Mouse (Mus musculus) intestine, postnatal 0 days (tissue): ENCODE data around the gene Eif4e1b. TPM values are rescaled to one million over a fixed set of nuclear protein-coding genes. Genes with fewer than 3 reads are reported as not detected.

Source experiments
- ATAC-seq: fragments of 200-750 bp; cut with Nextera tagmentation; 2 replicates; pipeline ENCODE4 v1.8.0; 2017; ENCODE audit warnings: mild to moderate bottlenecking, moderate TSS enrichment, moderate library complexity
- H3K27ac ChIP-seq: fragments of 300-500 bp; sonication (generic); 2 replicates; pipeline ENCODE4 v1.5.1; 2014; ENCODE audit warnings: mild to moderate bottlenecking, low read depth, low read length, moderate library complexity
- H3K27me3 ChIP-seq: fragments of 300-500 bp; sonication (generic); replicated peaks from 2 replicates; pipeline ENCODE4 v1.6.1; 2014; ENCODE audit warnings: low read length, mixed read lengths; ENCODE audit not compliant: control insufficient read depth, insufficient read depth
- H3K36me3 ChIP-seq: fragments of 300-500 bp; sonication (generic); 2 replicates; pipeline ENCODE4 v1.6.1; 2014; ENCODE audit warnings: mild to moderate bottlenecking, moderate library complexity; ENCODE audit not compliant: control insufficient read depth, insufficient read depth
- H3K4me1 ChIP-seq: fragments of 300-500 bp; sonication (generic); replicated peaks from 2 replicates; pipeline ENCODE4 v1.6.1; 2014; ENCODE audit warnings: antibody characterized with exemption, low read length, mixed read lengths; ENCODE audit not compliant: control insufficient read depth, insufficient read depth
- H3K4me2 ChIP-seq: fragments of 300-500 bp; sonication (generic); replicated peaks from 2 replicates; pipeline ENCODE4 v1.6.1; 2014; ENCODE audit warnings: low read depth, mild to moderate bottlenecking, moderate library complexity
- H3K4me3 ChIP-seq: fragments of 300-500 bp; sonication (generic); 2 replicates; pipeline ENCODE4 v1.5.1; 2014; ENCODE audit warnings: low read depth, low read length
- H3K9ac ChIP-seq: fragments of 300-500 bp; sonication (generic); 2 replicates; pipeline ENCODE4 v1.6.1; 2014; ENCODE audit warnings: mild to moderate bottlenecking, low read depth, low read length
- H3K9me3 ChIP-seq: fragments of 300-500 bp; sonication (generic); 2 replicates; pipeline ENCODE4 v1.6.1; 2016; ENCODE audit warnings: mixed run types; ENCODE audit not compliant: control insufficient read depth
- CTCF ChIP-seq: sonication (generic); IDR thresholded peaks from 2 replicates; pipeline ENCODE4 v1.5.1; 2016; ENCODE audit warnings: low read depth, mild to moderate bottlenecking, control low read depth, antibody characterized with exemption, moderate library complexity
- WGBS: fragments of 180-500 bp; shearing (Covaris S2); extraction: QIAGEN DNeasy Blood & Tissue Kit; methylation state at CpG from one replicate; pipeline ENCODE4 v1.1.7; 2014; 5-methylcytosine and 5-hydroxymethylcytosine counted together
- polyA plus RNA-seq: library from polyadenylated mRNA; unstranded; fragments of >200 nt; fragmentation: Nextera tagmentation; extraction: Ambion mirVana; gene quantifications from 2 replicates; pipeline ENCODE4 v1.2.1, GENCODE M21; 2015

Eif4e1b gene
- polyA plus RNA-seq, 1 experiment from 2014 or later: not detected

DNA sequence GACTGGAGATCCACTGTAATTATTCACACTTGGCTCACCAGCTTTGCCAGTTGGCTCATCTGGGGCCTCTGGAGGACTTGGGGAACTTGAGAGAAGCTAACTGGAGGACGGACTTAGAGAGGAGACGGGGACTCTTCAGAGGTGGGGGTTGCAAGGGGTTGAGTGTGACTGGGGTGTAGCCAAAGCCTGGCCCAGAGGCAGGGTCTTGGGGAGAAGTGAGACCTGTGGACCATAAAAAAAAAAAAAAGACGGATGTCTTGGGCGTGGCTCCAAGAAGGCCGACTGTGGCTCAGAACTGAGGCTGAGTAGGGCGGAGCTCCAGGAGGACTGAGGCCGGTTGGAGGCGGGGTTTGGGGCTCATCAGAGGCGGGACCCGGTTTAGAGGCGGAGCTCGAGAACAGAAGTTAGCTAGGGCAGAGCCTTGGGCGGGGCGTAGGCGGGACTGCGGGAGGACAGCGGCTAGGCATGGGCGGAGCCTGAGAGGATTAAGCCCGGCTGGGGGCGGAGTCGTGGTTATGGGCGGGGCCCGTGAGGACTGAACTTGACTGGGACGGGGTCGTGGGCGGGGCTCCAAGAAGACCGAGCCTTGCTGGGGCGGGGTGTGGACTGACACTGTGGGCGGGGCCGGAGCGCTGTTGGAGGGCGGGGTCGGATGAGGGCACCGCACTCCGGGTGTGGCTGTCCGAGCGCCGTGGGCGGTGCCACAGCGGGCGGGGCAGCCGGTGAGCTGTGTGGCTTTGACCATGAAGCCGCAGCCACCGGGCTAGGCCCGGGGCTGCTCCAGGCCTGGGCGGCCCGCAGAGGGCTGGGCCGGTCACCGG is 5.2 kb downstream of the Eif4e1b start, which contains the start of gene Tspan17:
Tspan17 (plus strand) TSS at position 638 of the 821 bp plus-strand sequence.
- WGBS: 2% methylated on average over 49 of the region's 49 CpGs
- Histone ChIP-seq H3K27me3 (0 out of 2 replicates have a peak, but pooled peaks cover 4% of the 10 kb centered on the region), H3K9me3 (no peaks in the 10 kb centered on the region), H3K4me3 (peak within 1 kb of the TSS; percentile 58), H3K9ac (peak within 1 kb of the TSS; percentile 58), H3K36me3 (no peaks in the 10 kb centered on the region), H3K4me1 (no peaks in the 10 kb centered on the region), H3K4me2 (peak within 1 kb of the TSS; percentile 99), H3K27ac (peak within 1 kb of the TSS; percentile 41; the same call in 1 of the 2 replicates)
- peak; percentile 91 for ATAC-seq
- TF ChIP-seq CTCF: no peak

DNA sequence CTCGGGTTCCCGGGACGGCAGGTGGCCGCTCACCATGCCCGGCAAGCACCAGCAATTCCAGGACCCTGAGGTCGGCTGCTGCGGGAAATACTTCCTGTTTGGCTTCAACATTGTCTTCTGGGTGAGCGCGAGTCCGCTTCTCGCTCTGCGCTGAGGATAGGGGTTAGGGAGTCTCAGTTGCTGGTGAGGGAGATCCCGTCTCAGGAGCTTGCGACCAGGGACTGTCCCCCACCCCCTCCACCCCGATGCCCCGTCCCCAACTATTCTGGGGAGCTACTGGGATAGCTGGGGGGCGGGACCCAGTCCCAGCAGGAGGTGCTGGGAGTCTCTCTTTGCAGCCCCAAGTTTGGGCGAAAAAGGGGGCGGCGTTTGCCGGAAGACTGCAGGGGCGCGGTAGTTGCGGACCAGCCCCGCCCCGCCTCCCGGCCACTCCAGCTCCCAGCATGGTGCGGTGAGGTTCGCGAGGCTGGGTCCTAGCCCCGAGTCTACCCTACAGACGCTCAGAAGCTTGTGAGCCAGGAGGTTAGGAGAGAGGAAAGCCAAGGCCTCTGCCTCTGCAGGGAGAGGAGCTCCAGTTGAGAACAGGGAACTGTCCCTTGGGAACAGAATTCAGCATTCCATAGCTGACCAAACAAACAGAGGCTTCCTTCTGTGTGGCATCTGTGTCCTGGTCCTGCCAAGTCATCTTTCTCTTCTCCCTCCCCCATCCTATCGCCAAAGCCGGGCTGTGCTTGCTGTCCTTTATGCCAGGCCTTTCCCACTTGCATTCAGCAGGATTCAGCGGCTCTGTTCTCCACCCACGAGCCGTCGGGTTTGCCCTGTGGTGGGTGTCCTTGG is 6.0 kb downstream of the Eif4e1b start:
- 2% methylated on average over 38 of the region's 38 CpGs for WGBS
- Histone ChIP-seq H3K4me3 (peak overlapping the region; percentile 58), H3K4me2 (peak overlapping the region; percentile 99), H3K27ac (peak overlapping the region; percentile 41; the same call in 1 of the 2 replicates), H3K4me1 (no peaks in the 10 kb centered on the region), H3K27me3 (0 out of 2 replicates have a peak, but pooled peaks cover 4% of the 10 kb centered on the region), H3K9me3 (no peaks in the 10 kb centered on the region), H3K36me3 (no peaks in the 10 kb centered on the region), H3K9ac (peak overlapping the region; percentile 58)
- TF ChIP-seq CTCF: no peak
- ATAC-seq: peak; percentile 12; the same call in 1 of the 2 replicates

DNA sequence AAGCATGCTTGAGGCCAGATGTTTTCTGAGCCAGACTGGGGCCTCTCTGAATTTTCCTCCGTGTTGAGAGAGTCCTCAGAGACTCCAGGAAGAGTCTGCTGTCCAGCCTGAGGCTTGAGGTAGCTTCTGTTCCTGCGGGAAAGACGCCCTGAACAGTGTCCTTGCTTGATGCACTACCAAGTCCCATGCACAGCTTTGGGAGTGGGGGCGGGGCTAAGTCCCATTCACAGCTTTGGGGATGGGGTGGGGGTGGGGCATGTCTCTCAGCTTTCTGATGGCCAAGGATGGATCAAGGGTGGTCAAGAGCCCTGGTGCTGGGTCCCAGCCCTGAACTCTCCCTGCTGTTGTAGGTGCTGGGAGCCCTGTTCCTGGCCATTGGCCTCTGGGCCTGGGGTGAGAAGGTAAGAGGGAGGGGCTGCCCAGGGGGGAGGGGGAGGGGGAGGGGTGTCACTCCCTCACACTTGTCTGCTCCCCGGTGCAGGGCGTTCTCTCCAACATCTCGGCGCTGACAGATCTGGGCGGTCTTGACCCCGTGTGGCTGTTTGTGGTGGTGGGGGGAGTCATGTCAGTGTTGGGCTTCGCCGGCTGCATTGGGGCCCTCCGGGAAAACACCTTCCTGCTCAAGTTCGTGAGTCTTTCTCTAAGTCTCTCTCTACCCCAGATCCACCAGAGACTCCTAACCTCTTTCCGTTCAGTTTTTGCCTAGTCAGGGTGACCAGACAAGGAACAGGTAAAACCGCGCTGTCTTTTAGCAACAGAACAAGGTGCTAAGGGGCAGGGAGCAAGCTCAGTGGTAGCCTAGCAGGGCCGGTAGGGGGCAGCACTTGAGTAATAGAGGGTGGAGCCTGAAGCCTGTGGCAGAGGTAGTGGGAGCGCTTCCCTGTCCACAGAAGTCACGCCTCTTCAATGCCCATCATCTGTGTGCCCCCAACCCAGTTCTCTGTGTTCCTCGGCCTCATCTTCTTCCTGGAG is 8.7 kb downstream of the Eif4e1b start:
- ATAC-seq: no peak
- no peak overlapping the region for H3K4me2 ChIP-seq
- peak; percentile 54 for TF ChIP-seq CTCF
- H3K36me3 ChIP-seq: no peaks in the 10 kb centered on the region
- no peaks in the 10 kb centered on the region for H3K4me1 ChIP-seq
- H3K4me3 ChIP-seq: no peak overlapping the region
- H3K9me3 ChIP-seq: no peaks in the 10 kb centered on the region
- WGBS: 25% methylated on average over 21 of the region's 21 CpGs
- H3K27ac ChIP-seq: no peak overlapping the region
- H3K27me3 ChIP-seq: 0 out of 2 replicates have a peak, but pooled peaks cover 4% of the 10 kb centered on the region
- H3K9ac ChIP-seq: no peak overlapping the region

DNA sequence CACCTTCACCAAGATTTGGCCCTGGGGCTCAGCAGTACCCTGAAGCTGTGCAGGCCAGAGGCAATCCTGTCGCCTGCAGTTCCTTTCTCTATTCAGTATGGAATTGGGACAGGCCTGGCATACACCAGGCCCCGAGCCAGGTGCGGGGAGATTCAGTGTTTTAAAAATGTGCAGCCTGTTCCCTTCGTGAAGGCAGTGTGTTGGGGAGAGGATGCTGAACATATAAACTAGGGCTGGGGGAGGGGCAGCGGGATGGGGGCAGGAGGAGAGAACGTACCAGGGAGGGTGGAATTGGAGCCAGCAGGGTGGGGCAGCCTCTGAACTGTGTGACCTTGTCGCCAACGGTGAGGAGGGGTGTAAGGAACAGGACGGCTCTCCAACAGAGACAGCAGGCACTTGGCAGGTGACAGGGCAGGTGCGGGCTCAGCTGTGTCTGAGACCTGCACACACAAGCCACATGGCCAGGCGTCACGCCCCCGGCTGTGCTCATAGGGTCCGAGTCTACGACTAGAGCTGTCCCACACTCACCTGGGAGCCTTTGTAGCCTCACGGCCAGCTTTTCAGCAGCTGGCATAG is 10.3 kb downstream of the Eif4e1b start:
- no peak overlapping the region for H3K4me2 ChIP-seq
- H3K36me3 ChIP-seq: no peaks in the 10 kb centered on the region
- 0 out of 2 replicates have a peak, but pooled peaks cover 4% of the 10 kb centered on the region for H3K27me3 ChIP-seq
- WGBS: 60% methylated on average over 16 of the region's 16 CpGs
- no peak overlapping the region for H3K4me3 ChIP-seq
- no peak overlapping the region for H3K9ac ChIP-seq
- H3K9me3 ChIP-seq: no peaks in the 10 kb centered on the region
- no peak for TF ChIP-seq CTCF
- no peak overlapping the region for H3K27ac ChIP-seq
- ATAC-seq: no peak
- no peaks in the 10 kb centered on the region for H3K4me1 ChIP-seq

DNA sequence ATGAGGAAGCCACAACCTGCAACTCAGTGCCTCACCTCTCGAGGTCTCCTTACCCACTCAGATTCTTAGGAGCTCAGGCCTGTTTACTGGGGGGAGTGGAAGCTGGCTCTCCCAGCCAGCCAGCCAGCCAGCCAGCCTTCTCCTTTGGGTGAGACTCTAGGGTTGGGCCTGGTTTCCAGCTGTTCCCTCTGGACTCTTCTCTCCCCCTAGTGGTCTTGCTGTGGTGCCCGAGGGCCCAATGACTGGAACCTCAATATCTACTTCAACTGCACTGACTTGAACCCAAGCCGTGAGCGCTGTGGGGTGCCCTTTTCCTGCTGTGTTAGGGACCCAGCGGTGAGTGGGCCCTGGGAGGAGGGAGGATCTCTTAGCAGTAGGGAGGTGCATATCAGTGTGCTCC is 11.0 kb downstream of the Eif4e1b start:
- H3K4me2 ChIP-seq: no peak overlapping the region
- H3K9me3 ChIP-seq: no peaks in the 10 kb centered on the region
- no peaks in the 10 kb centered on the region for H3K4me1 ChIP-seq
- 55% methylated on average over 5 of the region's 5 CpGs for WGBS
- H3K27me3 ChIP-seq: 0 out of 2 replicates have a peak, but pooled peaks cover 4% of the 10 kb centered on the region
- ATAC-seq: no peak
- H3K4me3 ChIP-seq: no peak overlapping the region
- peak; percentile 44; the same call in 1 of the 2 replicates for TF ChIP-seq CTCF
- no peaks in the 10 kb centered on the region for H3K36me3 ChIP-seq
- H3K9ac ChIP-seq: no peak overlapping the region
- H3K27ac ChIP-seq: no peak overlapping the region
